Mouse (Mus musculus) cerebellum, adult 9-10 months (tissue): Measurements from ENCODE around the gene Phc2.

ENCODE experiments used
- DNase-seq: peaks from one replicate; pipeline ENCODE4 v3.0.0; 2022

Phc2 gene

DNA sequence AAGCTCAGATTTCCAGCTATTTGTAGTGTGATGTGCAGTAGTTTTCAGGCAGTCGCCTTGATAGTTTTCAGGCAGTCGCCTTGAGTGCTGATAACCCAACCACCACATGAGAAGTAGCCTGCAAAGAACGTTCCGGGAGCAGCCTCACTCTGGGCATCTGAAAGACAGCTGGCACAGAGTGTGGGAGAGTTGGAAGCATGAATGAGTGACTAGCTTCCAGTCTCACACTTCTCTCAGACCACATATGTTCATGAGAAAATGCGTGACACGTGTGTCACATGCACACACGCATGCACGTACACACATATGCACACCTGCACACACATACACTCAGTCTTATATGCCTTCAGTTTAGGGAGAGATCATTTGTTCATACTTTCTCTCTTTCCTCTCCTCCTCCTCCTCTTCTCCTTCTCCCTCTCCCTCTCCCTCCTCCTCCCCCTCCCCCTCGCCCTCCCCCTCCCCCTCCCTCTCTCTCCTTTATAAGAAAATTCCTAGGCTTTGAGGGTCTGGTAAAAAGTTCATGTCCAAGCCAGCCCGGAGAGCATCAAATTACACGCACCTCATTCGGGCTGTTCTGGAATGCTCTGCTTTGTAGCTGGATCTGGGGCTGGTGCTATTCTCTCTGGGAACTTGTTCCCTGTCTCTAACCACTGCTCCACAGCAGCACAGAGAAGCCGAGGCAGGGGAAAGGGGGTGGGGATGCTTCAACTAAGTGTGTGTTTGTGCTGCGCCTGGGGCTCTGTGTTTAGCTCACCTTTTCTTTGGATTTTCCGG is 37.8 kb downstream of the Phc2 start:
- DNase-seq = no peak

DNA sequence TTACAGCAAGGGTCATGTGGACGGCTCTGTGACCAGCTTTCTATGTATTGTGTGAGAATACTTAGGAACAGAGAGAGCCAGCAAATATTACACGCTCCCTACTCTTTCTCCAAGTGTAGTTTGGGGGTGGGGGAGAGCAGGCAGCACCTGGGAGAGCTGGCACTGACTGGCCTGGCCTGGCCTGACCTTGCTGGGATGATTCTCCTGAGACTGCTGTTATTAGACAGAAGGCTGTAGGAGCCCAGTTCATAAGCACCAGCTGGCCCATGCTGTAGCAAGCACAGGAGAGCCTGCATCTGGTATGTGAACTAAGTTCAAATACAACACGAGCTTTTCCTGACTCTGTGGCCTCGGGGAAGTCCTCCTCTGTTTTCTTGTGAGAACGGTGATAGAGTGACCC is 38.7 kb downstream of the Phc2 start:
- no peak for DNase-seq

DNA sequence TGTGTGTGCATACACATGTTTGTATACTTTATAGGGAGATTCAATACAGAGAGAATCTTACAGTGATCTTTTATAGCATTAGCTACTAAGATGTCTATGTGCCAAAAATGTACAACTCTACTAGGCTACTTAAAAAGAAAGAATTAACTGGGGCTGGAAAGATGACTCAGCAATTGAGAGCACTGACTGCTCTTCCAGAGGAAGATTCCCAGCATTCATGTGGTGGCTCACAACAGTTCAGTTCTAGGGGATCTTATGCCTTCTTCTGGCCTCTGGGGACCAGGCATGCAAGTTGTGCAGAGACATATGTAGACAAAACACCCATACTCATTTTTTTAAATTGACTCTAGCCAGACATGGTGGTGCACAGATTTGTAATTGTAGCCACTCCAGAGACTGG is 39.8 kb downstream of the Phc2 start:
- DNase-seq = no peak

DNA sequence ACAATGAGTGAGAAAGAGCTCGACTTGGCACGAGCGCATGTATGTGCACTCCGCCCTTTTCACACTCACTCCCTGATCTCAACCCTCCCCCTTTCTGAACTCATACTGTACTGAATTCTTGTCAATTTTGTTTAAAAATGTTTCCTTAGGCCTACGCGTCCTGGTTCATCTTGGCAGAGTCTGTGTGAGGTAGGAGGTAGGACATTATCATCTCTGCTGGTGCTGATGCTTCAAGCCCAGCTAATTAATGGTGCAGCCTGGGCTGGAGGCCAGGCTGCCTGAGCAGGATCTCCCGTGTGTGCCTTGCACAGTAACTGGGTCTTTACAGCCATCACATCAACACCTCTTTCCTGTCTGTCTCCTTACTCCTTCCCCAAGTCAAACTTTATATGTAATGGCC is 40.6 kb downstream of the Phc2 start:
- DNase-seq = peak; percentile 51

DNA sequence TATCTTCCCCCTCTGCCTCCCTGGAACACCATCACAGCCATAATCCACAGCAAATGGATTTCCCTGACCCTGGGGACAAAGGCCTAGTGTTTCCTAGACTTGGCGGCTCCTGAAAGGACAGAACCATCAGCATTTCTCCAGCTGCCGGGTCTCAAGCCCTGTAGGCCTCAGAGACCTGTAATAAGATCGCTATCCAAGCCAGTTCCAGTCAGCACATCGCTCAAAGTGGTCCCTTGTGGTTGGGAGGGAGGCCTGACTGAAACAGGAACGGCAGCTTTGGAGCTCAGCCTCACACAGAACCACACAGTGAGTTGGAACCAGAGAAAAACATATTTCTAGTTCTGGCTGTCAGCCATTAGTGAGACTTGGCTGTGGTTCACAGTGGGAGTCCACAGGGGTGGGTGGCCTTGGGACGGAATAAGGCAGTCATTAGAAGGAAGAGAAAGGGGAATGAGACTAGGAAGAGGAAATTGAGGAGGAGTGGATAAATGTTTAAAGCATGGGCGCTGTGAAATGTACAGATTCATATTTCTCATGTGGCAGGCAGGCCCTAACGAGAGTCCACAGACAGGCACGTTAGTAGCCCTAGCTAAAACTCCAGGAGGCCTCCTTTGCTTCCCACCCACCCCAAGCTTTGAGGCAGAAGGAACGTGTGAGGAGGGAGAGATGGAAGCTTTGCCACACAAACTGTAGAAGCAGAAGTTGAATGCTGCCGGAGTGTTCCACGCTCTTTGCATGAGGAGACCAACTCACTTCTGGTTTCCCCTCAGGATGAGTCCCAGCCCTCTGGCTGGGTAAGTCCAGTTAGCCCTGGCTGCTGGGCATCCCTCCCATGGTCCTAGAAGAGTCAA is 43.7 kb downstream of the Phc2 start:
- peak; percentile 44 for DNase-seq

DNA sequence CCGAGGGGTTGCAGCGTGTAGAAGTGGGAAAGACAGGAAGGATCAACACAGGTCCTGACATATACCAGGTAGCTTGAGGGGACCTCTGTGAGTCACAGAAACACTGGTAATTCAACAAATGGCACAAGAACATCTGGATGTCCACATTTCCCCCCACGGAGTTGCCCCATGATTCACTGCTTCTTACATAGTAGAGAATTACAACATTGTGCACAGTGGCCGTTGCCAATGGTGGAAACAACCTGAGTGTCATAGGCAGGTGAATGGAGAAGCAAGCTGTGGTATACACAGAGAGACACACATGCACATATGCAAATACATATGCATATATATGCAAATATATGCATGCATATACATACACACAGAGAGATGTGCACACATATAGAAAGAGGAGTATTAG is 45.4 kb downstream of the Phc2 start:
- no peak for DNase-seq

DNA sequence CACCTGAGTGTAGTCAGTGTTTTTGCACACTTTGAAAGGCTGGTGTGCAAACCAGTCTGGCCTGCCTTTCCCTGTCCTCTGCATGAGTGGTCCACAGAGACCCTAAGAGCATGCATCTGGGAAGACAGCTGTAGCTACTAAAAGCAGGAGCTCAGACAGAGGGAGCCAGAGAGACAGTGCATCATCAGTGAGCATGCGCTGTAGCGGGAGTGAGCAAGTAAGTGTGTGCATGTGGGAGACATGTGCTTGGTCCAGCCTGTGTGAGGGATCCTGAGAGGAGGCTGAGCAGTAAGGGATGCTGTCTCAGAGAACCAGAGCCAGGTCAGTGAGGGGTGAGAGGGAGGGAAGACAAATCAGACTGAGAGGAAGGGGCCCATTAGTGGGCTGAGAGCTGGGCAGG is 46.0 kb downstream of the Phc2 start:
- no peak for DNase-seq

DNA sequence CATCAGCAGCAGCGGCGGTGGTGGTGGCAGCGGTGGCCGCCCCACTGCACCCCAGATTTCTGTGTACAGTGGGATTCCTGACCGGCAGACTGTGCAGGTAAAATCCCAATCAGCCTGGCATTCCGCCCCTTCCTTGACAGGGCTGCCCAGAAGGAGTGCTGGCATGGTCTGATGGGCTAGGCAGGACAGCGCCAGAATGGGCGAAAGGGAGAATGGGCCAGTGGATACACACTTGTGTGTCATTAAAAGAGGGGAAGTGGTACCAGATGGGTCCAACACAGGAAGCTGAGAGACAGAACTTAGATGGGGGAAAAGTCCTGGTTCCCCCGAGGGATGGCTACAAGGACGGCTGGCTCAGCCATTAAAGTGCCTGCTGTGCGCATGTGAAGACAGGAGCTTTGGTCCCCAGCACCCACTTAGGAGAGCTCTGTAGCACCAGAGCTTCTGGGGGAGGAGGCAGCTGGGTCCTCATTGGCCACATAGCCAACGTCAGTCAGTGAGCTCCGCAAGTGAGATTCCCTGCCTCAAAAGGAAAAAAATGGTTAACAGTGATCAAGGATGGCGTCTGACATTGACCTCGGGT is 50.7 kb downstream of the Phc2 start:
- DNase-seq = no peak

DNA sequence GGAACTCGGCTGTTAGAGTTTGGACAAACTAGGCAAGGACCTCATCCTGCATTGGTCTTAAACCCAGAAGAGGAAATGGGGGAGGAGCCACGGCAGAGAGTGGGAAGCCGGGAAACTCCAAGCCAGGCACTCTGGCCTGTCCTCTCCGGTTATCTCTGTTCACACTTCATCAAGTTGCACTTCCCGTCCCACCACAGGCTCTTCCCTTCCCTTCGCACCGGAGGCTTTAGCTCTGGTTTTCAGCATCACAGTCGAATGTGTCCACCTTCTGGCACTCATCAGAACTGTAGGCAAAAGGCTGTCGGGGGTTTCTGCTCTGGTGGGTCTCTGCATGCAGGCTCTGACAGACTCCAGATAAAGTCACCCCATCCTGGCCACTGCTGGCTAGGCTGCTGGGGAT is 52.1 kb downstream of the Phc2 start:
- DNase-seq = no peak

DNA sequence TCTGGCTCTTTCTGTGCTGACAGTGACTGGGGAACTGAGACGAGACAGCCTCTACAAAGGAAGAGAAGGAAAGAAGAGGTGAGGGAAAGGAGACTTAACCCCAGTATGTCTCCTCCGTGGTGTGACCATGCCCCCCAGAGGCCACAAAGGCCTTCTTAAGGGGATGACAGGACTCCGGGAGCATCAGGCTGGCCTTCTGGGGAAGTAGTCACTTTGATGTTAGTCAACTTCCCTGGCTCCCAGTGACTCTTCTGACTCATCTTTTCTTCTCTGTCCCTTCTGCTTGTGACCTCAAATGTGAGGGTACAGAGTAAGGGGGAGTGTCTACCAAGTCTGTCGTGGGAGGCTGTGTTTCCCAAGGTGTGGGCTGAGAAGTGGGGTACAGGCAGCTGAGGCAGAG is 52.9 kb downstream of the Phc2 start:
- no peak for DNase-seq

DNA sequence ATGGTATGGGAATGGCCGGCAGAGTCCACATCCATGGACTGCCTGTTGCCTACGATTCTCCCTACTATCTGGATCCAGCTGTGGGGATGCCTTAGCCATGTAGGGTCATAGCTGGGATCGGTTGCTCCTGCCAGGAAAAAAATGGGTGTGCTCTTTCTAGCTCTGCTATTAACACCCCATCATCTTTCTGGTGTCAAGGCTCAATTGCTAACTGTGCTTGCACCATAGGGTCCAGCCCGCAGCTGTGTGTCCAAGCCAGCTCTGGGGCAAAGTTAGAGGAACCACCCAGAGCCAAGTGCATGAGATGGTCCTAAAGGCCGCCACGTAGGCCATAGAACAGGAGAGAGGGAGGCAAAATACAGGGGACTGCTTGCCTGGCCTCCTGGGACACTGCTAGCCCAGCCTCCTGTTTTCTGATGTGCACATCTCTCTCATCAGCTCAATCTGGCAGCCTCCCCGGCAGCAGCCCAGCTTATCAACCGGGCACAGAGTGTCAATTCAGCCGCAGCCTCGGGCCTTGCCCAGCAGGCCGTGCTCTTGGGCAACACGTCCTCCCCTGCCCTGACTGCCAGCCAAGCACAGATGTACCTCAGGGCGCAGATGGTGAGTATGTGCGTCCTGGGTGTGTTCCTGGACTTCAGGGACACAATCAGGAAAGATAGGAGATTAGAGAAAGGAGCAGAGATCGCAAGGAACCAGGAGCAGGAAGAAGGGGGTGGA is 54.7 kb downstream of the Phc2 start:
- DNase-seq = peak; percentile 78

DNA sequence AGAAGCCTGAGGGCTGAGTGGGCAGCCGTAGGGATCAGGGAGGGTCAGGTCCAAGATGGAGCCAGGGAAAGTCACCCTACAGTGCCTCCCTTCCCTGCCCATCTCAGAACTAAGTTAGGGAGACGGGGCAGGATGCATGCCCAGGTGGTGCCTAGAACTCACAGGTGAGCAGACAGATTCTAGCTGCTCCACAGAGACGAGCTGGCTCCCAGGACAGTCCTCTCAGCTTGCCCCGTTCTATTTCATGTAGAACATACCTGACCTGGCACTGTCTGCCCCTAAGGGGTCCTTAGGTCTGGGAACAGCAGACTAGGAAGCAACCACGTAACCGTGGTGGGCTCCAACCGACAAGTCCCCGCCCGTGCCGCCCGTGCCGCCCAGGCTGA is 55.3 kb downstream of the Phc2 start:
- peak; percentile 52 for DNase-seq

DNA sequence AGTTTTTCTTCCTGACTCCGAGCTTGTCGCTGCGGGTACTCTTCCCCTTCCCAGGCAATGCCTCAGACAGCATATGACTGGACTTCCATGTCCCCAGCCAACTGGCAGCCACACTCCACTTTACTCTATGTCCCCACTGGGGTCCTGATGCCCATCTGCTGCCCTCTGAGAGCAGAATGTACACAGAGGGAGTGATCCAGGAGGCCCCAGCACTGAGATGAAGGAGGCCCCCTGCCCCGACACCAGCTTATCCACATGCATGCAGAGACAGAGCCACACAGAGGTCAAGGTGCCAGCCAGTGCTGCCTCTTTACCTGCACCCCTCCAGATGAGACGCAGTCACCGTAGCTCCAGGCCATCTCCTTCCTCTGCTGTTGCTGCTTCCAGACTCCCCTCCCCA is 55.8 kb downstream of the Phc2 start:
- peak; percentile 75 for DNase-seq

DNA sequence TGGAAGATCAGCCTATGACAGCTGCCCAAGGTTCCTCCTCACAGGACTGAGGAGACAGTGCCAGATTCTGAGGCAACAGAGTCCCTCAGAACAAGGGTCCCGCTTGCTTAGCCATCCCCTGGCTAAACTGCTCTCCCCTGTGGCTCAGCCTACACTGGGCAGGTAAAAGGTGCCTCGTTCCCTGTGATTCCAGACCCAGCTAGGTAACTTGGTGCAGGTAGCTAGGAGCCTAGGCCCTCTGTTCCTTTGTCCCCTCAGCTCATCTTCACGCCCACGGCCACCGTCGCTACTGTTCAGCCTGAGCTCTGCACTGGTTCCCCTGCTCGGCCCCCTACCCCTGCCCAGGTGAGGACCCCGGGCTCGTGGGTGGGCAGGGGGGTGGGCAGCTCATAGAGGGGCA is 56.3 kb downstream of the Phc2 start:
- no peak for DNase-seq

DNA sequence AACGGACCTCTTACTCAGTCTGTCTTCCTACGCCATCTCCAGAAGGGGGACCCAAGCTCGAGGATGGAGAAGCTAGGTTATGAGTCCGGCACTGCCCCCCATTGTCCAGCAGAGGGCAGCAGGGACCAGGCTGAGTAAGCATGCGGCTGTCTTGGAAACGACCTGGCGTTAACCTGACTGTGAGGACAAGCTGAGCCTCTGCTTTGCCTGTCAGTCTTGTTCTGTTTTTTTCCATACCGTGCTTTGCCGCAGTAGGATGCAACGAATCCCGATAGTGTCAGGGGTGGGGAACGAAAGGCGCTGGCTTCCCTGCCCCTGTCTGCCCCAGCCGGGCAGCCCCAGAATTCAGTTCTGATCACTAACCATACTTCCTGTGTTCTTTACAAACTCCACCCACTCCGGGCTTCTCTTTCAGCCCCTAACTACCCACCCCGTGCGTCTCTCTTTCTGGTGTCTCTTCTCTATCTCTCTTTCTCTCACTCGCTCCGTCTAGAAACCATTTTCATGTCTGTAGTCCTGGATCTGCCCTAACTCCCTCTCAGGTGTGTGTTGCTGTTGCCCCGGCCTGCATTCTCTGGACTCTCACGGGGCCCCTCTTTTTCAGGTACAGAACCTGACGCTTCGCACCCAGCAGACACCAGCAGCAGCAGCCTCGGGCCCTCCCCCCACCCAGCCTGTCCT is 57.1 kb downstream of the Phc2 start:
- DNase-seq = peak; percentile 99

DNA sequence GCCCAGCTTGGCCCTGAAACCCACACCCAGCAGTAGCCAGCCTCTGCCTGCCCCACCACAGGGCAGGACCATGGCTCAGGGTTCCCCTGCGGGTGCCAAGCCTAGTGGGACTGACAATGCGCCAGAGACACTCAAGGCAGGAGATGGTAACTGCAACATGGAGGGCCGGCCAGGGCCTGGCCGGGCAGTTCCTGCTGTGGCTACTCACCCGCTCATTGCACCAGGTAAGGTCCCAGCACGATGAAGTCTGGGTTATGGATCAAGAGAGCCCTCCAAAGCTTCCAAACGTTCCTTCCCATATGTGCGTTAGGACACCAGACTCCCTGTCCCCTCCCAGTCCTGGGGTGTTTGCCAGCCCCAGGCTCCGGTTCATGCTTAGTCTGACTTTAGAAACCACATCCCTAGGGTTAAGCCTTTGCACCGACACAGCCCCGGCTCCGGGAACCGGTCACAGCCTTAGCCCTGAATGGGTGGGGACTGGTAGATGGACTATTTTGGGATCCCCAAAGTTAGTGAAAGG is 57.7 kb downstream of the Phc2 start:
- DNase-seq = peak; percentile 66

DNA sequence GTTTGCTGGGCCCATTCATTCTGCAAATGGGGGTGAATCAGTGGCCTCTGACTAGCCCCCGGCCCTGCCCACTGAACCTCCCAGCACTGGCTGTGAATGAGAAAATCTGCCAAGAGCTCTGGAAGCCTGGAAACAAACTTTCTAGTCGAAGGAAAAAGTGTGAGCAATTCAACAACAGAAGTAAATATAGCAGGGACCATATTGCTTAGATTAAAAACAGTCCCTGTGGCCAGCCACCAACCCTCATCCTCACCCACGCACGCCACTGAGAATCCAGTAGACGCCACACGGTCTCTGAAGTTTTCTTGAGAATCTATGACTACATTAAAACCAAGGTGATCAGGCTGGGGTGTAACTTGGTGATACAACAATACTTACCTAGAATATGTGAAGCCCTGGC is 58.4 kb downstream of the Phc2 start:
- DNase-seq = no peak

DNA sequence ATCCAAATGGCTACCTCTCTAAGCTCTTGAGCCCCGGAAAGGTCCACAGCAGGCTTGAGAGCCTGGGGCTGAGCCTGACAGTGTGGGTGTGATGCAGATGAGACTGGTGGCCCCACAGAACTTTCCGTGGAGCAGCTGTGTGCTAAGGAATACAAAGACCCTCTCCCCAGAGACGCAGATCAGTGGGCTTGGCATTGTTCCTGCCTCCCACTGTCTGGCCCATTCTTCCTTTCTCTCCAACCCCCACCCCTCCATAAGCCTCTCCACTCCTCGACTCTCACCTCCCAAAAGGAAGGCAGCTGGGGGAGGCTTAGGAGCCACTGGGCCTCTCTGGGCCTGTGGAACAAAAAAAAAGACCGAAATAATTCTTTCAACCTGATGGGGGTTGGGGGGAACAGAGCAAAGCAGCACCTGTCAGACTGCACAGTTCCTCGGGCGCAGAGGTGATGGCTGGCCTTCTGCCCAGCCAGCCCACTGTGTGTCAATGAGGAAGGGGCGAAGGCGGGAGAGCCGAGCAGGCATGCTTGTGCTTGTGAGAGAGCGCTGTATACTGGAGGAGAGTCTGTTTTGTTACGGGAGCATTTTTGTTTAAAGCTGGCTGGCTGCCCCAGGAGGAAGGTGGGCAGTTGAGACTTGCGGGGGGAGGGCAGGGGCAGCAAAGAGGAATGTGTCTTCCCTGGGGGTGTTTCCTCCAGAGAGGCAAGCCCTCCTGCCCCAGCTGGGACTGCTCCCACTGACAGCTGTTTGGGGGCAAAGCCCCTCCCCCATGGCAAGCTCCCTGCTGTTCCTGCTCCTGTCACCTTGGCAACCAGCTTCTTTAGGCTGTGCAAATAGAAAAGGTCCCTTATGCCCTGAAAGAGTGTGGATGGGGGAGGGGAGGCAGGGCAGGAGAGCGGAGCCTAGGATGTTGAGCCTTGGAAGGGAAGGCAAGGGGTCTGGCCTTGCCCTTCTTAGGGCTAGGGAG is 61.0 kb downstream of the Phc2 start:
- DNase-seq = peak; percentile 85

DNA sequence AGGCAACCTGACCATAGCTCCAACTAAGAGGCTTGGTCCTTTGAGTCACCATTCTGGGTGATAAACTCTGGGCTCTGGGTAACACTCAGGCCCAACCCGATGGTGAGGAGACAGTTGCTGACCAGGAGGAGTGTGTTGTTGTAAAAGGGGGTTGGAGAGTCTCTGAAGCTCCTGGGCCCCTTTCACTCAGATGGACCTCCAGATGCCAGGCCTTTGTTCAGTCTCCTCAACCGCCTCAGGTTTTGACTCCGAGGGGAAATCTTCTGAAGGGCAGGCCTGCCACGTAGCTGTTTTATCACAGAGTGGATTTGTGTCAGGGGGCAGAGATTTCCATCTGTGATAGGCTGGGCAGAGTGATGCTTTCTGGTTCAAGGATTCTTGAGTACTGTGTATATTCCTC is 61.8 kb downstream of the Phc2 start:
- no peak for DNase-seq

DNA sequence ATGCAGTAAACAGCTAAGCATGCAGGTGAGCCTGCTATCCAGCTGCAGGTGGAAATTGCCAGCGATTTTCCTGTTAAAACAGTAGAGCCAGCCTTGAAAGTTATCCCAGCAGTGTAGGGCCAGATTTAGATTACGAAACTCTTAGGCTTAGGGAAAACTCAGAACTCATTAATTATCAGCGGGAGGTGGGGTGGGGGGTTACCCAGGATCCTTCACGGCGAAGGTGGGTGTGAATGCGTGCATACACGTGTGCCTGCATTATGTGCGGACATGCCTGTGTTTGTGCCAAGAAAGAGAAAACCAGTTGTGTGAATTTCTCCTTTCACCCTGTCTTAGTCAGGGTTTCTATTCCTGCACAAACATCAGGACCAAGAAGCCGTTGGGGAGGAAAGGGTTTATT is 62.2 kb downstream of the Phc2 start:
- no peak for DNase-seq

DNA sequence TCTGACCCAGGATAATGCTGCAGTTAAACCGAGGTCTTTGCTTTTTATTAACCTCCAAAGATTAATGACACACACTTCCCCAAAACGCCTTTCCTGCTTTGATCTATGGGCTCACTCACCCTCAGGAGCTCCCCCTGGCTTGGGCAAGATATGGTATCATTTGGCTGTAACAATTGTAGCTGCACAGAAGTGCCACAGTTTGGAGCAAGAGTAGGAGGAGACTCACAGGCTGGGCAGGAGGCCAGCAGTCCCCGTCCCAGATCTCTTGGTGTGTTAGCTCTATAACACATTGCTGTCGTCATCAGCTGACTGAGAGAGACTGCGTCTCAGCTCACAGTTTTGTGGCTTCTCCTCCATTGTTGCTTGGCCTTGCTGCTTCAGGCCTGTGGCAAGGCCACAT is 65.6 kb downstream of the Phc2 start:
- DNase-seq = peak; percentile 77
